Mouse (Mus musculus) cerebellum, postnatal 10 days (tissue): ENCODE measurements at regions not wholly inside any gene's neighbourhood (a gene's known extent, or its start where the extent isn't known, plus 50 kb on each side); places are given as distances from the start of the nearest gene placed in this dataset.
A peak's percentile ranks its signal among the peaks of the same experiment; 100 is the strongest.
"Not testable (repeated sequence)": the region's sequence is repeated elsewhere in the genome, so short reads cannot be mapped to it uniquely, and the experiment has no call there.

Experiments
- DNase-seq, 2 experiments: peaks; one replicate each; pipeline ENCODE4 v3.0.0; 2021; ENCODE audit warnings: mixed read lengths in 2 of 2

- DNase-seq, result peak; percentile 34 to 42
These were observed 108.8 kb upstream of the Fhl2 start for GRCm38 (mm10) chr1:43305349-43306278.

DNA sequence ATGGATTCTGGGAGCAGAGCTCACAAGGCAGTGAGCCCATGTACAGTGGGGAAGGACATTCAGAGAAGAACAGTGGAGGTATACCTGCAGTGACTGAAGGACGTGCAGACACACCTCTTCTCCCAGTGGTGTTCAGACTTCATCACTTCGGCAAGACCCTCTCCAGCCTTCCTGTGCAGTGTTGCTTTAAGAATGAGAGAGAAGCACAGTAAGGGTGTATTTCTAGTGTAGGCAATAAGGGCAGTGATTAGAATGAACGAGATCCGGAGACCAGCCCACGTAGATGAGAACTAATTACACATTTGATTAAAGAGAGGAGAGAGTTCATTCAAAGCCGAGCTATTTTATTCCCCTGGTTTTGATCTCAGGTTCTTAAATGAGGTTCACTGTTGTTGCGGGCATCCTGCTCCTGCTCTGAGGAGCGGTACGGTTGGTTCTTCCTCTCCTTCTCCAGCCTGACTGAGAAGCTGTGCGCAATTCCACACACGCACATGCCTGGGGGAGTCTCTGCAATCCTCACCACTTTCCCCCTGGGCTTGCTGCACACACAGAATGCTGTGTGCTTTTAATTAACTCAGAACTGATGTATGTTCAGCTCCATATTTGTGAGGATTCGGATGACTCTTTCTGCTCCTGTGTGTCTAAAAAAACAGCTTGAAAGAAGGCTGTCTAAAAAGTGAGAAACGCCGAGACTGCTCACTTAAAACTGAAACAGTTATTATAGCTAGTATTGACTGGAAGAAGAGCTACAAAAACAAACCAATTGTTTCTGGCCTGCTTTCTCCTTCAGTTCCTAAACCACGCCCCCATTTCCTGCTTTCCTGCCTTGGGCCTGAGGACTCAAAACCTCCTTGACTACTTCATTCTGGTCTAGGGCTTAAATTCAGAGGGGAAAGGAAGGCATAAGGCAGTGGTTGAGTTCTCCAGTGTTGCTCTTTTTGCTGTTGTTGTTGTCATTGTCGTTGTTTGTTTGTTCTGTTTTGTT, 114.2 kb upstream of the Fhl2 start:
- DNase-seq, result no peak

GRCm38 (mm10) chr1:43316331-43316730, 119.5 kb upstream of the Fhl2 start:
- peak in 1 of 2 experiments; percentile 16 for DNase-seq

GRCm38 (mm10) chr1:43317076-43317871, 120.5 kb upstream of the Fhl2 start:
- peak; percentile 89 to 91 for DNase-seq

- DNase-seq, result not testable (repeated sequence)
These were observed 110.9 kb upstream of the Nck2 start for GRCm38 (mm10) chr1:43333488-43333887.

DNA sequence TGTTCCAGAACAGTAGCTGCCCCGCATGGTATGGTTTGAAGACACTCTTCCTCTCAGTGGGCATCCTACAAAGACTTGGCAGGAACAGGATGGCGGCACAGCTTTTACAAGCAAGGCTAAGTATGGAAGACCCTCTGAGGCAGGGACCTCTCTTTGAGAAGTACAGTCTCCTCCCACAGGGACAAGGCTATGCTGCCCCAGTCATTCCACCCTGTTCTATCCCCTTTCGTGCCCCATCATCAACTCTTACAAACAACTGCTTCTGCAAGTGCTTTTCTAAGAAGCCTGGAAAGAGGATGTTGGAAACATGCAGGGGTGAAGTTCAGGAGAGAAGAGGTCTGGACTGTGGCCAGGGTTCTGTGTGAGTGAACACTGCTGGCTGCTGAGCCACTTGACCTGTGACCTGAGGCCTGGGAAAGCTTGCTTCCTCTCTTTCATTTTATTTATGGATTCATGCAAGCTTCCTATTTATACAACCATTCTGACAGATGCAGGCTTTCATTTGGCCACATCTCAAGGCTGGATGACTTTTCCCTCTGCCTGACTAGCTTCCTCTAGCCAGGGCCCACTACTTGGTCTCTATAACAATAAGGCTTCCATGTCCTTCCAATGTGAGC, 107.1 kb upstream of the Nck2 start:
- no peak for DNase-seq

DNA sequence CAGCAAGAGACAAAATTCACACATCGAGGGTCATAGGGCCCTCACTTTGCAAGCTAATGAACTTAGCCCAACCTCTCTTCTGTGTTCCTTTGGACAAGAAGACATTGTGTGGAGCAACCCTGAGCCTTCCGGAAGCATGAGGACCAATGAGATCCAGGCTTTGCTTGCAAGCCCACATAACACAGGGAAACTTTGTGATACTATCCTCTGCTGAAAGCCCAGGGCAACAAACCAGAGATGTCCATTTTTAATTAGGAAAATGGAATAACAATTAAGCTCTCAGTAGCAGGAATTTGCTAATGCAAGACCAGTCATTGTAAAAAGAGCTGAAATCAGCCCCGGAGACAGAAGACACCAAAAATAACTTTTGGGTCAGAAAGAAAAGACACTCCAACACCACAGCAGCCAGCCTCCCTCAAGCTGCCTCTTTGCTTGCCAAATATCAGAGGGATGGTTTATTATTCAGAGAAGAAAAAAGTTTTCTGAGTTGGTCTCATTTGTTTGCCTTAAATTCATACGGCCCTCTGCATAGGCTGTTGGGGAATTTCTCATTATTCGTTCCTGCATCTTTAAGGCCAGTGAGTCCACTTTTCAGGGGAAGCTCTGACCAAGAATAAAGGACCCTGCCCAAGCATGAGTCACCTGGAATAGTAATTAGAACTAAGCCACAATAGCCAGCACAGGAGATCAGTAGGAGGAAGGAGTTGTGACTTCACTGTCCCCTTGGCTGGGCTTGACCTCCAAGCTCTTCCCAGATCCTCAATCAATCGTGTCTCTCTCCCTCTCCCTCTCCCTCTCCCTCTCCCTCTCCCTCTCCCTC, 106.1 kb upstream of the Nck2 start:
- DNase-seq, result no peak

GRCm38 (mm10) chr1:43342848-43343247, 101.5 kb upstream of the Nck2 start:
- no peak for DNase-seq

DNA sequence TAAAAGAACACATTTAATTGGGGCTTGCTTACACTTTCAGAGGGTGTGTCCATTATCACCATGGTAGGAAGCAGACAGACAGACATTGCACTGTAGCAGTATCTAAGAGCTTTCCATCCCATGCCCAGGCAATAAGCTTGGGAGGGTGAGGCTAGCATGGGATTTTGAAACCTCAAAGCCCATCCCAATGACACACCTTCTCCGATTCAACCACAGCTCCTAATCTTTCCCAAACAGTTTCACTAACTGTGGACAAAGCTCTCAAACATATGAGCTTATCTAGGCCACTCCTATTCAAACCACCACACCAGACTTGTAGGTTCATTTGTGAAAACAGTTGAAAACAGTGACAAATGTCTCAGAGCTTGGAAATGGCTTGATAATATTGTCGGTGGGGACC, 101.0 kb upstream of the Nck2 start:
- no peak for DNase-seq

DNA sequence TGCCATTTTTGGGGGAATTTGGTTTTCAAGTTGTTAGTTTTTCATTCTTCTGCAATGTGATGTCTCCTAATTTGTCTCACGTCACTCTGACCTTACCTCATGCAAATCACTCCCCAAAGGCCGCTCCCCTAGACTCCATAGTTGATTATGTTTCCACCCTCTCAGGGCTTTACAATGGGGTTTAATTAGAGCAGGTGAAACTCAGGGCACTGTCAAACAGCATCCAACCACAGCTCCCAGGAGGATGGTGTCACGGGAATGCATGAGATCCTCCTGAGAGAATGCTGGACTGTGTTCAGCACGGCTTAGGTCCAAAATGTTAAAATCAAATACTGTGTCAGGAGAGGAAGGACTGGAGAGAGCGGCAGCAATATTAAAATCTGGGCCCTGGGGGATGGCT, 100.4 kb upstream of the Nck2 start:
- DNase-seq, result no peak

DNA sequence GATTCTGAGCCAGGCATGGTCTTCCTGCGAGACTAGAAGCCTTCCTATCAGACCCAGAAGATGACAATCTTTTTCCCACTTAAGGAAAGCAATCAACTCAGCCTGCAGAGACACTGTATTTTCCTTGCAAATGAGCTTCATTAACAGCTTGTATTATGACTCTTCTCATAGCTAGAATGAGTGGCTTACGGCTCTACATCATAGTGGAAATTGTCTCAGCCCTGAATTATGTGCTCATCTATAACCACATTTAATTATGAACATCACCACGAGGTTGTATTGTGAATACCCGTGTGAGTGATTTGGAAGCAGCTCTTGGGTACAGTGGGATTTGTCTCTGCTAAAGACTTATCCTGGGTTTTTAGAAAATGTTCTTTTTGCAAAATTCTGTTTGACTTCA, 97.2 kb upstream of the Nck2 start:
- DNase-seq, result no peak

- DNase-seq, result no peak
These were observed 94.4 kb upstream of the Nck2 start for GRCm38 (mm10) chr1:43349966-43350365.

DNA sequence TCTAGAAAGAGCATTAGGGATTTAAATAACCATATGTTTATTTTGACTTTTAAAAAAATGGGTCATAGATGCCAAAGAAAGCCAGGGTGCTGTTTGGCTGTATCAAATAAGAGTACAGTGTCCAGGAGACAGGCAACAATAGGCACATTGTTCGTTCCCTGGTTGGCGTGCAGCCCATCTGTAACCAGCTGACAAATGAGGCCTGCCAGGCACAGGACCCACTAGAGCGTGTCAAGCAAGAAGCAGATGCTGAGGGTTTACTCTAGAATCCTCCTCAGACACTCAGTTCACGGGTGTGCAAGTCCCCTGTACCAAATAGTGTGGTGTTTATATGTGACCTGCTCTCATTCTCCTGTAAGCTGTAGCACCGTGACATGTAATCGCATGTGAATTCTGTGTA, 86.2 kb upstream of the Nck2 start:
- peak; percentile 87 to 91 for DNase-seq

GRCm38 (mm10) chr1:43359662-43360061, 84.7 kb upstream of the Nck2 start:
- DNase-seq, result no peak

- no peak for DNase-seq
These were observed 84.1 kb upstream of the Nck2 start for GRCm38 (mm10) chr1:43360291-43360690.

- DNase-seq, result no peak
These were observed 83.6 kb upstream of the Nck2 start for GRCm38 (mm10) chr1:43360741-43361140.

DNA sequence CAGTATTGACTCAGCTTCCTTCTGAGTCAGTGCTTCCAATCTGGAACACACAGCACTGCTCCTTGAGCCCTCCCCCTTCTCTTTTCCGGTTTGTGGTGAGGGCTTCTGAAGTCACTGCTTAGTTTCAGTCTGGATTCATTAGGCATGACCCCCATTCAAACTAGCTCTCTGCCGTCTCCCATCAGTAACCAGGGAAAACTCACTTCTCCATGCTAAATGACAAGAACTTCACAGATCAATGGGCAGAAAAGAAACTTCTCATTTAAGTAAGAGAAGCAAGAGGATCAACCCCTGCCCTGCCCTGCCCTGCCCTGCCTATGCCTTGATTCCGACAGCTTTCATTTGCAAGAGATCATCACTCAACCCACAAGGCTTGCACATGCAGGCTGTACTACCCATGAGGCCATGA, 82.9 kb upstream of the Nck2 start:
- no peak for DNase-seq

- peak; percentile 23 to 35 for DNase-seq
These were observed 82.2 kb upstream of the Nck2 start for GRCm38 (mm10) chr1:43362136-43362535.

- no peak for DNase-seq
These were observed 81.2 kb upstream of the Nck2 start for GRCm38 (mm10) chr1:43363178-43363577.

- no peak for DNase-seq
These were observed 77.9 kb upstream of the Nck2 start for GRCm38 (mm10) chr1:43366433-43366832.
